Mouse (Mus musculus) neural tube, embryonic 11.5 days (tissue): ENCODE results near the gene Ajuba. TPM values are rescaled to one million over a fixed set of nuclear protein-coding genes. Genes with fewer than 3 reads are reported as not detected.

Experiments
- ATAC-seq: fragments of 200-750 bp; cut with Nextera tagmentation; 2 replicates; pipeline ENCODE4 v1.8.0; 2017; ENCODE audit warnings: moderate number of reproducible peaks, mild to moderate bottlenecking, moderate TSS enrichment, moderate library complexity; ENCODE audit not compliant: insufficient read depth, low FRiP score, low TSS enrichment
- DNase-seq: peaks from one replicate; pipeline ENCODE4 v3.0.0-alpha.2; 2015; ENCODE audit warnings: low spot score
- H3K27ac ChIP-seq: fragments of 300-500 bp; sonication (generic); 2 replicates; pipeline ENCODE4 v1.5.1; 2014; ENCODE audit warnings: low read depth, mild to moderate bottlenecking, low read length
- H3K27me3 ChIP-seq: fragments of 300-500 bp; sonication (generic); 2 replicates; pipeline ENCODE4 v1.6.1; 2014; ENCODE audit warnings: mild to moderate bottlenecking, low read length, mixed read lengths; ENCODE audit not compliant: control insufficient read depth, insufficient read depth
- H3K36me3 ChIP-seq: fragments of 300-500 bp; sonication (generic); 2 replicates; pipeline ENCODE4 v1.6.1; 2014; ENCODE audit warnings: mild to moderate bottlenecking, low read length, moderate library complexity, mixed read lengths; ENCODE audit not compliant: control insufficient read depth, insufficient read depth
- H3K4me1 ChIP-seq: fragments of 300-500 bp; sonication (generic); 2 replicates; pipeline ENCODE4 v1.6.1; 2014; ENCODE audit warnings: low read length, mixed read lengths; ENCODE audit not compliant: control insufficient read depth, insufficient read depth
- H3K4me2 ChIP-seq: fragments of 300-500 bp; sonication (generic); 2 replicates; pipeline ENCODE4 v1.6.1; 2014; ENCODE audit warnings: low read depth, mild to moderate bottlenecking, moderate library complexity
- H3K4me3 ChIP-seq: fragments of 300-500 bp; sonication (generic); 2 replicates; pipeline ENCODE4 v1.5.1; 2014; ENCODE audit warnings: low read depth, low read length
- H3K9ac ChIP-seq: fragments of 300-500 bp; sonication (generic); 2 replicates; pipeline ENCODE4 v1.6.1; 2014; ENCODE audit warnings: mild to moderate bottlenecking, low read length
- H3K9me3 ChIP-seq: fragments of 300-500 bp; sonication (generic); 2 replicates; pipeline ENCODE4 v1.6.1; 2016; ENCODE audit warnings: low read length; ENCODE audit not compliant: control insufficient read depth
- WGBS: fragments of 180-500 bp; shearing (Covaris S2); extraction: QIAGEN DNeasy Blood & Tissue Kit; methylation state at CpG from one replicate; pipeline ENCODE4 v1.1.7; 2014; 5-methylcytosine and 5-hydroxymethylcytosine counted together
- polyA plus RNA-seq: library from polyadenylated mRNA; unstranded; fragments of >200 nt; fragmentation: Nextera tagmentation; extraction: Ambion mirVana; gene quantifications from 2 replicates; pipeline ENCODE4 v1.2.1, GENCODE M21; 2014

Ajuba gene
- polyA plus RNA-seq, 1 experiment from 2014 or later, result 27.9 TPM

DNA sequence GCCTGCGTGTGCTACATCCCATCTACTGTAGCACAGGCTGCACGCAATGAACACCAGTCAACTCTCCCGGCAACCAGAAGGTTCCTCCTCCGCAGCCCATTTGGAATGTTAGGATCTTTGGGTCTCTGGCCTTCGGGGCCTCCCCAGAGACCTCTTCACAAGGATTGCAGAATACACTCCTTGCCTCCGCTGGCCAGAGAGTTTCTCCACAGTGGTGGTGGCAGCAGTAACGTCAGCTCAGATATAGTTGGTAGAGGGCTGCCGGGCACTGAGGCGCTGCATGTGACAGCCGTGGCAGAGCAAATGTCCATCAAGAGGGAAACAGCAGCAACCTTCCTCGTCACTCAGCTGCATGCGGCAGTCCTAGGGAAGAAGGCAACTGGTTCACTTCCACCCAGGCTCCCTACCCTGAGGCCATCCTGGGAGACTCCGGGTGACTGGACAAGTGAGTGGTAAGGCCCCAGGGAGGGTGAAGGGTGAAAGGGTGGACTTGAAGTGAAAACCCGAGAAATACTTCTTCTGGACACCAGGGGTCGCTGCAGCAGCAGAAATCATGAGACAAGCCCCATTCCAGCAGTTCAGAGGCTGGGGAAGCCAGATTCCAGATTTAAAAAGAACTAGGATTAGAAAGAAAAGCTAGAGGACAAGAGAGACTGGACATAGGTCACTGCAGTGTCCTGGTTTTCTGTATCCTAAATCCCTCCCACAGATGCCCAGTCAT, 8.5 kb downstream of the Ajuba start:
- H3K27ac ChIP-seq, result no peak overlapping the region
- no peaks in the 10 kb centered on the region for H3K27me3 ChIP-seq
- no peak for ATAC-seq
- DNase-seq, result peak; percentile 75
- H3K4me3 ChIP-seq, result no peak overlapping the region
- no peak overlapping the region for H3K4me2 ChIP-seq
- H3K9me3 ChIP-seq, result no peaks in the 10 kb centered on the region
- H3K36me3 ChIP-seq, result peaks cover 14% of the 10 kb centered on the region
- H3K4me1 ChIP-seq, result peaks cover 17% of the 10 kb centered on the region
- 77% methylated on average over 15 of the region's 15 CpGs for WGBS
- H3K9ac ChIP-seq, result no peak overlapping the region

DNA sequence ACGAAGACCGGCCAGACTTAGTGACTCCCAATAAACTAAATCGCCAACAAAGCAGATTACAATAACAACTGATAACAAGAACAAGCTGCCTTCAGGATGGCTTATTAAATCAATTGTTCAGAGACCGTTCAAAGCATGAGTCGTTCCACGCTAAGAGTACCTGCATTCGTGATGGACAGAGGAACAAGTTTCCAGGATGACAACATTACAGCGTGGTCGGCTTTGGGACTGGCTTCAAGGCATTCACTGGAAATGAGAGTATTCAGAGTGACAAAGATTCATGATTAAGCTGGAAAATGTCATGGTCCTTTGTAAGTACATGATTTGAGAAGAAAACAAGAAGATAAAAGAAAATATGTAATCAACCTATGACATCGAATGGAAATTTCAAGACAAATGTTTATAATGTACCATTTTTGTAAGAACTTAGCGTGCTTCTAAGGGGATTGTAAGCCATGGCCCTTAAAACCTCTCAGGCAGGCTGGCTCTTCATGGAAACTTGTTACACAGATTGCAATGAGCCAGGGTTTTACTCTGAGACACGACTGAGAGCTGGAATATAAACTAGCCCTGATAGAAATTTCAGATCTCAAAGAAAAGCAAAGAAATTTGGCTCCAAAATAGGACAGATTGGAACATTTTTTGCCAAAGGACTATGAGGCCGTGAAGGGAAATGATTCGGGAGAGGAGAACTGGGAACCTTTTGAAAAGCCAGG, 16.7 kb downstream of the Ajuba start:
- H3K27ac ChIP-seq, result no peak overlapping the region
- H3K9me3 ChIP-seq, result no peaks in the 10 kb centered on the region
- no peaks in the 10 kb centered on the region for H3K36me3 ChIP-seq
- no peaks in the 10 kb centered on the region for H3K4me1 ChIP-seq
- no peak overlapping the region for H3K4me3 ChIP-seq
- no peaks in the 10 kb centered on the region for H3K27me3 ChIP-seq
- no peak overlapping the region for H3K9ac ChIP-seq
- no peak for ATAC-seq
- DNase-seq, result no peak
- 90% methylated on average over 14 of the region's 14 CpGs for WGBS
- no peak overlapping the region for H3K4me2 ChIP-seq

DNA sequence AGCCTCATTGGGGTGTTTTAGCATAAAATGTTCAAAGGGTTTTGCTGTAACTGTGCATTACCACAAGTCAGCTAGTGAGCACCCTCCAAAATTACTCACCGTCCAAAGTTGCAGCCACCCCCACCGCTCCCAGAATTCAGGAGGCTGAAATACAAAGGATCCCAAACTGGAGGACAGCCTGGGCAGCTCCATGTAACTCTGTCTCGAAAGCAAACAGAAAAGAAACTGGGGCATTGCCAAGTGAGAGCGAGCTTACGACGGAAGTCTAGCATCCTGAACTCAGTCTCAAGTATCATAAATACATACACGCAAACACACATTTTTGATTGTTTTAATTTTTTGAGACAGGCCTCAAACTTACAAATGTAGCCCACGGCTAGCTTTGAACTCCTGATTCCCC, 20.0 kb downstream of the Ajuba start:
- no peaks in the 10 kb centered on the region for H3K9me3 ChIP-seq
- H3K27ac ChIP-seq, result no peak overlapping the region
- no peak overlapping the region for H3K4me2 ChIP-seq
- no peaks in the 10 kb centered on the region for H3K36me3 ChIP-seq
- ATAC-seq, result no peak
- no peaks in the 10 kb centered on the region for H3K27me3 ChIP-seq
- H3K4me1 ChIP-seq, result no peaks in the 10 kb centered on the region
- WGBS, result 87% methylated on average over 8 of the region's 8 CpGs
- H3K9ac ChIP-seq, result no peak overlapping the region
- DNase-seq, result no peak
- no peak overlapping the region for H3K4me3 ChIP-seq

- Histone ChIP-seq H3K4me1 (no peaks in the 10 kb centered on the region), H3K4me2 (peak within 1 kb of the TSS; percentile 90), H3K27ac (peak within 1 kb of the TSS; percentile 79), H3K27me3 (no peaks in the 10 kb centered on the region), H3K36me3 (no peaks in the 10 kb centered on the region), H3K4me3 (peak within 1 kb of the TSS; percentile 53), H3K9ac (peak within 1 kb of the TSS; percentile 80), H3K9me3 (no peaks in the 10 kb centered on the region)
- under 1% methylated on average over 76 of the region's 76 CpGs for WGBS
- ATAC-seq (peak; percentile 94), DNase-seq (peak; percentile 95)
Observed at GRCm38 (mm10) chr14:54553975-54554769, 23.2 kb downstream of the Ajuba start, which contains the start of gene Haus4. TSS of gene Haus4 (minus strand) at chr14:54554616.

GRCm38 (mm10) chr14:54553454-54553974, 23.8 kb downstream of the Ajuba start:
- no peak for ATAC-seq
- H3K9ac ChIP-seq, result peak overlapping the region; percentile 80
- H3K27me3 ChIP-seq, result no peaks in the 10 kb centered on the region
- WGBS, result 3% methylated on average over 21 of the region's 21 CpGs
- no peaks in the 10 kb centered on the region for H3K9me3 ChIP-seq
- H3K4me1 ChIP-seq, result no peaks in the 10 kb centered on the region
- peak overlapping the region; percentile 79 for H3K27ac ChIP-seq
- peak overlapping the region; percentile 53 for H3K4me3 ChIP-seq
- 0 out of 2 replicates have a peak, but pooled peaks cover 2% of the 10 kb centered on the region for H3K36me3 ChIP-seq
- H3K4me2 ChIP-seq, result peak overlapping the region; percentile 90
- DNase-seq, result no peak

- H3K9me3 ChIP-seq, result no peaks in the 10 kb centered on the region
- H3K27ac ChIP-seq, result no peak overlapping the region
- H3K9ac ChIP-seq, result no peak overlapping the region
- H3K36me3 ChIP-seq, result peaks cover 12% of the 10 kb centered on the region
- H3K4me3 ChIP-seq, result no peak overlapping the region
- no peaks in the 10 kb centered on the region for H3K4me1 ChIP-seq
- DNase-seq (no peak), ATAC-seq (no peak)
- WGBS, result 83% methylated on average over 5 of the region's 5 CpGs
- H3K27me3 ChIP-seq, result no peaks in the 10 kb centered on the region
- no peak overlapping the region for H3K4me2 ChIP-seq
Observed at GRCm38 (mm10) chr14:54544703-54545102, 32.7 kb downstream of the Ajuba start.

GRCm38 (mm10) chr14:54540771-54541170, 36.6 kb downstream of the Ajuba start:
- DNase-seq (peak; percentile 42), ATAC-seq (no peak)
- no peak overlapping the region for H3K27ac ChIP-seq
- no peaks in the 10 kb centered on the region for H3K27me3 ChIP-seq
- 55% methylated on average over 11 of the region's 11 CpGs for WGBS
- peaks cover 4% of the 10 kb centered on the region; the same call in 1 of the 2 replicates for H3K36me3 ChIP-seq
- H3K9me3 ChIP-seq, result no peaks in the 10 kb centered on the region
- H3K4me3 ChIP-seq, result no peak overlapping the region
- no peaks in the 10 kb centered on the region for H3K4me1 ChIP-seq
- no peak overlapping the region for H3K4me2 ChIP-seq
- no peak overlapping the region for H3K9ac ChIP-seq

DNA sequence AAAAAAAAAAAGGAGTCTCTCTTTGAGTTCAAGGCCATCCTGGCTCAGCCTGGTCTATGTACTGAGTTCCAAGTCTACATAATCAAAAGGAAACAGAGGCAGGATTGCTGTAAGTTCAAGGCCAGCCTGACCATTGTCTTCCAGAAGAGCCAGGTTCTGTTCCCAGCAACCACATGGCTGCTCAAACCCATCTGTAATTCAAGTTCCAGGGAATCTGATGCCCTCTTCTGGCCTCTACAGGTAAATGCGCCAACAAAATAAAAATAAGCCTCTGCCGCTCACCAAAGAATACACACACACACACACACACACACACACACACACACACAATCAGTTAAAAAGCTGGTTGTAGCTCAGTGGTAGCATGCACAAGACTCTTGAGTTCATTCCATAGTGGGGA, 38.8 kb downstream of the Ajuba start:
- Histone ChIP-seq H3K27me3 (no peaks in the 10 kb centered on the region), H3K4me1 (no peaks in the 10 kb centered on the region), H3K27ac (no peak overlapping the region), H3K4me3 (no peak overlapping the region), H3K4me2 (no peak overlapping the region), H3K36me3 (peaks cover 2% of the 10 kb centered on the region; the same call in 1 of the 2 replicates), H3K9ac (no peak overlapping the region), H3K9me3 (no peaks in the 10 kb centered on the region)
- WGBS, result 92% methylated on average over 2 of the region's 2 CpGs
- DNase-seq, result no peak
- no peak for ATAC-seq
